Mouse (Mus musculus) ES-CJ7 (cell line): ENCODE results near the gene Trappc12.

Source experiments
- DNase-seq: peaks from one replicate; pipeline ENCODE4 v3.0.0; 2011; ENCODE audit warnings: low read depth, low spot score

Gene Trappc12

DNA sequence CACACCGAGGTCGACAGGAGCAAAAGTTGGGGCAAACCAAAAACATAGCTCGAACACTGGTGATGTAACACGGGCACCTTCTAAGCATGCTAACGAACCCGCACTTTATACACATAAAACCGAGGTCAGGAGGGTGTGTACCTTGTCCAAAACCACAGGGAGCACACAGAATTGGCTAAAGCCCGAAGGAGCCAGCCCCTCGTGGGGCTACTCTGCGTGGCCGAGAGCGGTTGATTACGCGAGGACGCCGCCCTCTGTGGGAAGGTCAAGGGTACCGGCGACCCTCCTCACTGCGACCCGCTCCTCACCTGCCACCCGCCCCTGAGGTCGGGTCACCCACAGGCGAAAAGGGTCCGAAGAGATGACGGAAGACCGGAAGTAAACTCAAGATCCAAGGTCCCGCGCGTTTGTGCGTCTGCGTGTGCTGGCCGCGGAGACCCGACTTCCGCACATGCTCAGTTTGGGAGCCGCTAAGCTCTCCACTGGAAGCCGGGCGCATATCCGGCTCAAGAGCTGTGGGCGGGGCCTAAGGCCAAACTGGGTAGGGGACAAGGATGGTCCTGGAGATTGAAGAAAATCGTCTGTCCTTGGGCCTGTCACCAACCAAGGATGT is at the start of gene Trappc12:
Trappc12 (minus strand) TSS at position 452 of the 613 bp plus-strand sequence.
- DNase-seq = peak; percentile 89

- DNase-seq = no peak
Measured at GRCm38 (mm10) chr12:28799798-28800411, 49.6 kb upstream of the Trappc12 start.

DNA sequence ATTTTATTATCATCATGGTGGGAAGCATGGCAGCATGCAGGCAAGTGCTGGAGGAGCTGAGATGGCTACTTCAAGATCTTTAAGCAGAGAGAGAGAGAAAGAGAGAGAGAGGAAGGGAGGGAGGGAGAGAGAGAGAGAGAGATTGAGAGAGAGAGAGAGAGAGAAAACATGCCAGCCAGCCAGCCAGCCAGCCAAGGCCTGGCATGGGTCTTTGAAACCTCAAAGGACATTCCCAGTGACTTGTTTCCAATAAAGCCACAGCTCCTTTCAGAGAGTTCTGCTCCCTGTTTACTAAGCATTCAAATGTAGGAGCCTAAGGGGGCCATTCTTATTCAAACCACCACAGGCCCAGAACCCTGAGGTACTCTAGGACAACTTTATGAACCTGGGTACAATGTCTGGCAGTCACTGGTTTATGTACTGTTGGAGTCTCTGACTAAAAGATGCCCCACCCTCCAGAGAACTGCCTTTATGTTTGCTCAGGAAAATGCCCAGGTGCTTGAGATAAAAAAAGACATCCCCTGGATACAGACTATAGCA is 46.7 kb upstream of the Trappc12 start:
- peak; percentile 57 for DNase-seq

DNA sequence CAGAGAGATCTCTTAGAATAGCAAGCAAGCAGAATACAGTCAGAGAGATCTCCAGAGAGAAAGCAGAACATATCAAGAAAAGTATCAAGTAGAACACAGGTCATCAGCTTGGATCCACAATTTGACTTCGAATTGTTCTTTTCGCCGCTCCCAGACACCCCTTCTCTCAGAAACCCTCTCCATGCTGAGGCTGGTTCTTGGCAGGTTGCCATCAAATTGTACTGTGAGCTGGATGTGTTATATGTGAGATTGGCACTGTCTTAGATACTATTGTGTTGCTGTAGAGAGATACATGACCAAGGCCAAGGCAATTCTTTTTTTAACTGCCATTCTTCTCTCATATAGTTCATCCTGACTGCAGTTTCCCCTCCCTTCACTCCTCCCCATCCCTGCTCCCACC is 44.8 kb upstream of the Trappc12 start:
- no peak for DNase-seq

DNA sequence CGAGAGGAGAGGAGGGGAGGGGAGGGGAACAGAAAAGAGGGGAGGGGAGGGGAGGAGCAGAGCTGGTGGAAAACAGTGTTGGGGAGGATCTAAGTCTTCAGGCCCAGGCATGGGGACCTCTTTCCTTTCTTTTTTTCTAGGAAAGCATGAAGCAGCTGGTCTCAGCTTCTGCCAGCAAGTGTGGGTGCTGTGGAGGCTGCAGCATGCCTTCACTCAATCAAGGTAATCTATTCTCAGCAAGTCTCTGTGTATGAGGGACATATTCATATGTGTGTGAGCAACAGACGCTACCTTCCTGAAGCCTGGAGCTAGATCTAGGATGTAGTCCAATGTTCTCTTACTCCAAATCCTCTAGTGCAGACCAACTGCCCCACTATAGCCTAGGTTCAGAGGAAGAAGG is 43.4 kb upstream of the Trappc12 start:
- DNase-seq = no peak

DNA sequence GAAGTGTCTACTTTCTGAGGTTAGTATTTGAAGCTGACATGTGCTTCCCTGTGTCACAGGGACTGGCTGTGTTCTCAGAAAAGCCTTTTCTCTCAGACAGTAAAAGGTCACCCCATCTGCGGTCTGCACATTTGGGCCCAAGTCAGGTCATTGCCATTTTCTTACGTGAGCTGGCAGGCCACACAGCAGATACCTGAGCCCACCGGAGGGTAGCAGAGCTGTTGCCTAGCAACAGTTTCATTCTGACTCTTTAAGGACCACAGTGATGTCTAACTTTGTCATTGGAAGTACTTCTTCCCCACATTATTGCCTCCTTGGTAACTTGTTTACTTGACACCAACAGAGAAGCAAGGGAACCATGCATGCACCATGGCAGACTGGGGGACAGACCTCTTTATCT is 42.3 kb upstream of the Trappc12 start:
- DNase-seq = no peak

DNA sequence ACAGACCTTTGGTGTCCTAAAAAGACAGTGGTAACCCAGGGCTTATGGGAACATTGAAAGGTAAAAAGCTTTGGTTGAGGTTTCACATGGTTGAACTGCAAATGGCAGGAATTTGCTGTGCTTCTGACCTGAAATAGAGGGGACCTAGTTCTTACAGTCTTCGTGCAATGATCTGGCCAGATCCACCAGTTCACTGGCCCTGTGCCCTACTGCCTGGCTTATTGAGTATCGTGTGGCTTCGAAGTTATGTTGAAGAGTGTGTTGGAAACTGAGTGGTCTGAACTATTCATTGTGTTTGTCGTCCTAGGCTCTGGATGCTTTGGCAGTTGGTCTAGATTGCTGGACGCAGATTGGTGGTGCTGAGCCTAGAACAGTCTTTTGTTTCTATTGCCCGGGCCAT is 36.0 kb upstream of the Trappc12 start:
- DNase-seq = no peak

- DNase-seq = no peak
Measured at GRCm38 (mm10) chr12:28785299-28785698, 35.0 kb upstream of the Trappc12 start.

DNA sequence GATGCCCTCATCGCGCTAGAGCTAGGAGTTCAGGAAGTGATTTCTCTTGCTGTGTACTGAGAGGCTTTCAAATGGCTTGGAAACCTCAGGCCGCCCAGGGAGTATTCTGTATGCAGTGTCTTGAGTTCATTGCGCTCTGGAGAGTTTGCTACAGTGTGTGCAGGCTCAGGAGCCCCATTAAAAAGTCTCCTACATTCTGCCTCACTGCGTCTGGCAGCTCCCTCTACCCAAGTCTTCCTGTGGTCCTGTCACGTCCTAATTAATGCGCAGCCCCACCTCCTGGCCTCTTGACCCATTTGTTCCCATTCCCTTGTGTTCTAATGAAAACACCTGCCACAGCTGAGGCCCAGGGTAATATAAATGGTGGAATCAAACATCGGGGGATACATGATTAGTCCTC is 34.6 kb upstream of the Trappc12 start:
- no peak for DNase-seq

DNA sequence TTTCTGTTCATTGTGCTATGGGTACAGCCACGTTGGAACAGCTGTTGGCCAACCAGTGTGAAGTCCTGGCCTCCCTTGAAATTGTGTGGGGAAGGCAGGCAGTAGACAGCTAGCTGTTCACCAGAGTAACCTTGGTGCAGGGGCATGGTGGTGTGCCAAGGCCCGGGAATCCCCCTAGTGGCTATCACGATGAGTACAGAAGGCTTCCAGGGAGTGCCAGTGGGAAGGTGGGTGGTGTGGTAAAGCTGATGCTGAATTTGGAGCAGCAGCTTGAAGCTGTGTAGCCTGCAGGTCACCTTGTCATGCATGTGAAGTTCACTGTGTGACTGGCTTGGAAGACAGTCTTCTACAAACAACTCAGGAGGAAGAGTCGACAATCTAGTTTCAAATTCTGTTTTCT is 34.1 kb upstream of the Trappc12 start:
- DNase-seq = peak; percentile 24

GRCm38 (mm10) chr12:28782637-28783036 is 32.4 kb upstream of the Trappc12 start:
- no peak for DNase-seq

DNA sequence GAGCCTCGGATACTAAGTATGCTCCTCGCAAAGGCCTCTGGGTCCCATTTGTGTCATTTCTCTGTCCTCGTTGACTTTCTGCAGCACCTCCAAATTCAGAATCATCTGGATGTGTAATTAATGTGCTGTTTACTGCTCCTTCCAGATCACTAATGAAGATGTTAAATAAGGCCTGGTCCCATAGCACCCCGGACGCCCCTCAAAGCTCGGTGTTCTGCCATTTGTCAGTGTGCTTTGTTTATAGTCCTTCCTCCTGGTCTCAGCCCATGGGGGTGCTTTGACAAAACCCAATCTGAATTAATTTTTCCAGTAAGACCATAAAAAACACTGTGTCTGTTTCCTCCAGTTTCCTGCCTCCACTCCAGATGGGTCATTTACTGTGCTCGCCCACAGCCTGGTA is 29.9 kb upstream of the Trappc12 start:
- DNase-seq = no peak

- DNase-seq = no peak
Measured at GRCm38 (mm10) chr12:28775627-28776026, 25.4 kb upstream of the Trappc12 start.

DNA sequence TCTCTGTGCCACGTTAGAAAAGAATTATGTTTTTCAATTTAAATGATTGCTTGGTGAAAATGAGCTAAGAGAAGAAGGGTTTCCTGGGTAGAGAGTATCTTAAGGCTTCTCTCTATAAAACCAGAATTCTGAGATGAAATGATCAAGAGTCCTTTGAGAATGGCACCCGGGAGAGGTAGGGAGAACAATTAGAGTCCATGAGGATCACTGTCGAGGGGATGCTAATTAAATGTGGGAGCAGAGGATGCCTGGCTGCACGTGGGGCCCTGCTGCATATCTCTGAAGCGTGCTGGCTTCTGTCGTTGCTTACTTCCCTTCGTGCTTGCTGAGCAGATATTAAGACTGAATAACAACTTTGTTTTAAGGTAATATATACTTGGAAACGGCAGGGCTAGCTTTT is 24.8 kb upstream of the Trappc12 start:
- no peak for DNase-seq

GRCm38 (mm10) chr12:28773815-28774214 is 23.5 kb upstream of the Trappc12 start:
- no peak for DNase-seq

DNA sequence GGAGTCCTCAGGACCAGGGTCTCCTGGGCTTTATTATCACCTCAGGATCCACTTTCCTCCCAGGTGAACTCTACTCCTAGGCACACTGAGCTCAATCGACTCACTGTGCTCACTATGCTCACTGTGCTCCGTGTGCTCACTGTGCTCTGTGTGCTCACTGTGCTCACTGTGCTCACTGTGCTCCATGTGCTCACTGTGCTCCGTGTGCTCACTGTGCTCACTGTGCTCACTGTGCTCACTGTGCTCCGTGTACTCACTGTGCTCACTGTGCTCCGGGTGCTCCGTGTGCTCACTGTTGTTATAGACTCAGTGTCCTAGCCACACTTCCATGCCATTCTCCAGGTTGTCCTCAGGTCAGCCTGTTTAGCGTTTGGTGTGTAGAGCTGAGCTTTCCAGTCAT is 19.7 kb upstream of the Trappc12 start:
- no peak for DNase-seq

DNA sequence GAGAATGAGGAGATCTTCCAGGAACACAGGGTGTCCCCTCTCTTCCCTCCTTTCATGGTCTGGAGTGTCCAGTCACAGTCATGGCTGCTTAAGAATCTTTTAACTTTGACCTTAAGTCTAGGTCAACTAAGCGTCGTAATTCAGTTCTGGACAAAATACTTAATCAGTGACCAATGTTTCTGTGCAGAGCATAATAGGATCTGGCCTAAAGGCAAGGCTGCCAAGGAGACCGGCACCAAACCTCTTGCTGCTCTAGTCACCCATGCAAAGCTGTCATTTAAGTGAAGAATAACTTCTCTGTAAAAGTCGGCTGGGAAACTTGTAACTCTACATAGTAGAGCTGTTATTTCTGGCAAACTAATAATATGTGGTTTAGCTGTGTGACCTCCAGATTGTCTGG is 5.7 kb upstream of the Trappc12 start:
- DNase-seq = no peak

GRCm38 (mm10) chr12:28751508-28752263 is 1.4 kb upstream of the Trappc12 start, which contains the start of gene Eipr1:
Eipr1 (plus strand) TSS chr12:28751803.
- DNase-seq = peak; percentile 96

- DNase-seq = no peak
Measured at GRCm38 (mm10) chr12:28750876-28751275, 604 bp upstream of the Trappc12 start.

DNA sequence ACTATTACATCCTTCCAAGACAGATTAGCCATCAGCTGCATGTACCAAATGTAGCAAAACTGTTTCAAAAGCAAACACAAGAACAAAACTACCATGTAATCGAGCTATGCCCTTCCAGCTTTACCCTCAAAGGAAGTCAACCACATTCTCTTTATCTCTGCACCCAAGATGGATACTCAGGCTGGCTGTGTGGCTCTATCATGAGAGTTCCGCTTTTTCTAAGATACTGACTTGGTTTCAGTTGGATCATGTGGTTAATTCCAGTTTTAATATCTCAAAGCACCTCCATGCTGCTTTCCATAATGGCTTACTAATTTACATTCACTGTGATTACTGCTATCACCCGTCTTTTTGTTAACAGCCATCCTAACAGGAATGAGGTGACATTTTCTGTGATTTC is 6.9 kb downstream of the Trappc12 start:
- DNase-seq = no peak

GRCm38 (mm10) chr12:28735293-28735692 is 15.0 kb downstream of the Trappc12 start:
- no peak for DNase-seq

- peak; percentile 37 for DNase-seq
Measured at GRCm38 (mm10) chr12:28734271-28734670, 16.0 kb downstream of the Trappc12 start.
